Mouse (Mus musculus) intestine, embryonic 14.5 days (tissue): Measurements from ENCODE around the gene Dnajc11. TPM values are rescaled to one million over a fixed set of nuclear protein-coding genes. Genes with fewer than 3 reads are reported as not detected.

Experiments used
- ATAC-seq: fragments of 200-750 bp; cut with Nextera tagmentation; replicated peaks from 2 replicates; pipeline ENCODE4 v1.8.0; 2017; ENCODE audit warnings: low read depth, moderate number of reproducible peaks, moderate TSS enrichment, moderate library complexity; ENCODE audit not compliant: low FRiP score, low TSS enrichment
- DNase-seq: peaks from one replicate; pipeline ENCODE4 v3.0.0-alpha.2; 2018; ENCODE audit warnings: low spot score
- H3K27ac ChIP-seq: fragments of 300-500 bp; sonication (generic); 2 replicates; pipeline ENCODE4 v1.5.1; 2014; ENCODE audit warnings: low read depth, mild to moderate bottlenecking, control low read depth
- H3K27me3 ChIP-seq: fragments of 300-500 bp; sonication (generic); replicated peaks from 2 replicates; pipeline ENCODE4 v1.6.1; 2014; ENCODE audit warnings: low read length, control low read depth; ENCODE audit not compliant: control insufficient read depth, insufficient read depth
- H3K36me3 ChIP-seq: fragments of 300-500 bp; sonication (generic); 2 replicates; pipeline ENCODE4 v1.6.1; 2014; ENCODE audit warnings: low read length, control low read depth; ENCODE audit not compliant: control insufficient read depth, insufficient read depth
- H3K4me1 ChIP-seq: fragments of 300-500 bp; sonication (generic); replicated peaks from 2 replicates; pipeline ENCODE4 v1.6.1; 2014; ENCODE audit warnings: low read length, control low read depth, mixed read lengths; ENCODE audit not compliant: control insufficient read depth, insufficient read depth
- H3K4me2 ChIP-seq: fragments of 300-500 bp; sonication (generic); 2 replicates; pipeline ENCODE4 v1.6.1; 2014; ENCODE audit warnings: low read length
- H3K4me3 ChIP-seq: fragments of 300-500 bp; sonication (generic); 2 replicates; pipeline ENCODE4 v1.5.1; 2014; ENCODE audit warnings: low read depth, low read length, control low read depth, mixed read lengths
- H3K9ac ChIP-seq: fragments of 300-500 bp; sonication (generic); 2 replicates; pipeline ENCODE4 v1.6.1; 2014; ENCODE audit warnings: mild to moderate bottlenecking, low read length
- H3K9me3 ChIP-seq: fragments of 300-500 bp; sonication (generic); 2 replicates; pipeline ENCODE4 v1.6.1; 2016; ENCODE audit warnings: low read length, control low read depth; ENCODE audit not compliant: control insufficient read depth
- WGBS: fragments of 180-500 bp; shearing (Covaris S2); extraction: QIAGEN DNeasy Blood & Tissue Kit; methylation state at CpG from one replicate; pipeline ENCODE4 v1.1.7; 2014; 5-methylcytosine and 5-hydroxymethylcytosine counted together
- polyA plus RNA-seq: library from polyadenylated mRNA; unstranded; fragments of >200 nt; fragmentation: Nextera tagmentation; extraction: Ambion mirVana; gene quantifications from 2 replicates; pipeline ENCODE4 v1.2.1, GENCODE M21; 2014

The Dnajc11 gene
- 72.7 and 76.7 TPM in 2 replicates for polyA plus RNA-seq

DNA sequence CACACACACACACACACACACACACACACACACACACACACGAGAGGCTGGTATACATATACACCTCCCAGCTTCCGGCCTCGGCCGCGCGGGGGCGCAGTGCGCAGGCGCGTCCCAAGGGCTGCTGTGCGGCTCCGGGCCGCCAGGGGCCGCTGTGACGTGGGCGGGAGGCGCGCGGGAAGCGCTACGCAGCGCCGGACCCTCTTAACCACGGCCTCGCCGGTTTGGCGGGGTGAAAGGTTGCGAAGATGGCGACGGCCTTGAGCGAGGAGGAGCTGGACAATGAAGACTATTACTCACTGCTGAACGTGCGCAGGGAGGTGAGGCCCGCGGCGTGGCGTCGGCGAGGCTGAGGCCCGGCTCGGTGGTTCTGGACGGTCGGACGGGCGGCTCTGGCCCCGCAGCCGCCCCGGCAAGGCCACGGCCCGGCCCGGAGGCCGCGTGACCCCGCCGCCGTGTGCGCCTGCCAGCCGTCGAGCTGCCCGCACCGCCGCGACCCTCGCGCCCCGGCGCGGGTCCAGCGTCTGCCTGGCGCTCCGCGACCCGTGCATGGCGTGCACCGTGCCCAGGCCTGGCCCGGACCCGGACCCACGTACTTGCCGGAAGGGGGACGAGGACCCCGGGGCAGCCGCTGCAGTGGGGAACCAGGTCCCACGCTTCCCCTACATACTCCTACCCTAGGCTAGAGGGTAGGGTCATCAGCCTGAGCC lies at the start of gene Dnajc11:
Gene Dnajc11, plus strand, starts transcription at position 187 of the 710 bp plus-strand sequence.
- H3K9ac ChIP-seq, result peak within 1 kb of the TSS; percentile 92
- peak within 1 kb of the TSS; percentile 99 for H3K4me3 ChIP-seq
- no peaks in the 10 kb centered on the region for H3K27me3 ChIP-seq
- peak; percentile 98 for DNase-seq
- under 1% methylated on average over 83 of the region's 83 CpGs for WGBS
- peak within 1 kb of the TSS; percentile 51; the same call in 1 of the 2 replicates for H3K27ac ChIP-seq
- H3K9me3 ChIP-seq, result no peaks in the 10 kb centered on the region
- peak; percentile 93 for ATAC-seq
- peaks cover 12% of the 10 kb centered on the region for H3K4me1 ChIP-seq
- H3K36me3 ChIP-seq, result no peaks in the 10 kb centered on the region
- peak within 1 kb of the TSS; percentile 97 for H3K4me2 ChIP-seq

DNA sequence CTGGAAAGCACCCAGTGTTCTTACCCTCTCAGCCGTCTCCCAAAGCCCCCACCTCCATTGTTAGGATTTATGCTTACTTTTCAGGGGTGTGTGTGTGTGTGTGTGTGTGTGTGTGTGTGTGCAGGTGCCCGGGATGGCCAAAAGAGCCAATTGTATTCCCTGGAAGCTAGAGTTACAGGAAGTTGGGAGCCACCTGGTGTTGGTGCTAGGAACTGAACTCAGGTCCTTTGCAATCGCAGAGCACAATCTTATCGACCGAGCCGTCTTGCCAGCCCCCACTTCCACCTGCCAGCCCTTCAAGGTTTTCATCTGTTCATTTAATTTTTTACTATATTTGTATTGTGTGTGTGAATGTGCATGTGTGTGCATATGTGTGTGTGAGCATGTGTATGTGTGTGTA lies 40.2 kb upstream of the Dnajc11 start:
- Histone ChIP-seq H3K4me3 (no peak overlapping the region), H3K4me1 (no peaks in the 10 kb centered on the region), H3K4me2 (no peak overlapping the region), H3K27me3 (no peaks in the 10 kb centered on the region), H3K36me3 (no peaks in the 10 kb centered on the region), H3K27ac (no peak overlapping the region), H3K9me3 (0 out of 2 replicates have a peak, but pooled peaks cover 6% of the 10 kb centered on the region), H3K9ac (no peak overlapping the region)
- no peak for ATAC-seq
- WGBS, result 74% methylated on average over 6 of the region's 6 CpGs
- DNase-seq, result no peak

GRCm38 (mm10) chr4:151894926-151895325 lies 38.6 kb upstream of the Dnajc11 start:
- no peak overlapping the region for H3K4me3 ChIP-seq
- DNase-seq, result no peak

DNA sequence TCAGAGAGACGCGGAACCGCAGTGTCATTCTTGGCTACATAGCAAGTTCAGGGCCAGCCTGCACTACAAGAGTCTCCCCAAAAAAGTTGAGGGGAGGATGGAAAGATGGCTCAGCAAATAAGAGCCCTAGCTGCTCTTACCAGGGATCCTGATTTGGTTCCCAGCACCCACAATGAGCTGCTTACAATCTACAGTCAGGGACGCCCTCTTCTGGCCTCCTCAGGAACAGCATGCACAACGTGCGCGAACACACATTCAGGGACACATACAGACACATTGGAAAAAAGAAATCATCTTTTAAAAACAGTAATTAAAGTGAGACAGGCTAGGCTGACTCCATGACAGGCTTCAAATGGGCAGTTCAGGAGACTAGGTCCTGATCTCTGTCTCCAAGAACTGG lies 37.9 kb upstream of the Dnajc11 start:
- Histone ChIP-seq H3K36me3 (no peaks in the 10 kb centered on the region), H3K4me3 (no peak overlapping the region)
- 87% methylated on average over 7 of the region's 7 CpGs for WGBS

More at GRCm38 (mm10) chr4:151894926-151895325, 38.6 kb upstream of the Dnajc11 start:
- H3K27me3 ChIP-seq, result no peaks in the 10 kb centered on the region
- no peaks in the 10 kb centered on the region for H3K4me1 ChIP-seq
- no peak overlapping the region for H3K4me2 ChIP-seq
- no peaks in the 10 kb centered on the region for H3K36me3 ChIP-seq
- no peak for ATAC-seq
- H3K9me3 ChIP-seq, result 0 out of 2 replicates have a peak, but pooled peaks cover 6% of the 10 kb centered on the region
- no peak overlapping the region for H3K27ac ChIP-seq
- H3K9ac ChIP-seq, result no peak overlapping the region
- 96% methylated on average over 12 of the region's 12 CpGs for WGBS

DNA sequence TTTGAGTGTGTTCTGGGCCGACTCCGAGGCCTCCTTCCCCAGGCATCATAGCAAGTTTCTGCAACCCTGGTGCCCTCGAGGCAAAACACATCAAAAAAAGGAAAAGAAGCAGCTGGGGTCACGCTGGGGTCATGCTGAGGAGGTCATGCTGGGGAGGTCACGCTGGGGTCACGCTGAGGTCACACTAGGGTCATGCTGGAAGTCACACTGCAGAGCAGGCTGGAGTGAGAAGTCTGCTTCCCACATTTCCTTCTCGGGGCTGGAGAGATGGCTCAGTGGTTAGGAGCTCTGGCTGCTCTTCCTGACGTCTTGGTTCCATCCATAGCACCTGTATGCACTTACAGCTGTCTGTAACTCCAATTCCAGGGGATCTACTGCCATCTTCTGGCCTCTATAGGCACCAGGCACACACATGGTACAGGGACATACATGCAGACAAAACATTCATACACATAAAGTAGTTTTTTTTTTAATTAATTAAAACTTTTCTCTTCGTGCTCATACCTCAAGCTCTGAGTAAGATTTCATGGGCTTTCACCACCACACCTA lies 36.3 kb upstream of the Dnajc11 start:
- ATAC-seq, result no peak
- no peaks in the 10 kb centered on the region for H3K27me3 ChIP-seq
- no peaks in the 10 kb centered on the region for H3K36me3 ChIP-seq
- H3K4me1 ChIP-seq, result no peaks in the 10 kb centered on the region
- 0 out of 2 replicates have a peak, but pooled peaks cover 6% of the 10 kb centered on the region for H3K9me3 ChIP-seq
- H3K4me3 ChIP-seq, result no peak overlapping the region
- WGBS, result 65% methylated on average over 9 of the region's 9 CpGs
- H3K9ac ChIP-seq, result no peak overlapping the region
- DNase-seq, result no peak
- no peak overlapping the region for H3K27ac ChIP-seq
- H3K4me2 ChIP-seq, result no peak overlapping the region

More for the DNA sequence above, 37.9 kb upstream of the Dnajc11 start:
- no peak overlapping the region for H3K4me2 ChIP-seq
- no peaks in the 10 kb centered on the region for H3K27me3 ChIP-seq
- no peaks in the 10 kb centered on the region for H3K4me1 ChIP-seq
- H3K9me3 ChIP-seq, result 0 out of 2 replicates have a peak, but pooled peaks cover 6% of the 10 kb centered on the region
- ATAC-seq (no peak), DNase-seq (no peak)
- H3K27ac ChIP-seq, result no peak overlapping the region
- no peak overlapping the region for H3K9ac ChIP-seq

DNA sequence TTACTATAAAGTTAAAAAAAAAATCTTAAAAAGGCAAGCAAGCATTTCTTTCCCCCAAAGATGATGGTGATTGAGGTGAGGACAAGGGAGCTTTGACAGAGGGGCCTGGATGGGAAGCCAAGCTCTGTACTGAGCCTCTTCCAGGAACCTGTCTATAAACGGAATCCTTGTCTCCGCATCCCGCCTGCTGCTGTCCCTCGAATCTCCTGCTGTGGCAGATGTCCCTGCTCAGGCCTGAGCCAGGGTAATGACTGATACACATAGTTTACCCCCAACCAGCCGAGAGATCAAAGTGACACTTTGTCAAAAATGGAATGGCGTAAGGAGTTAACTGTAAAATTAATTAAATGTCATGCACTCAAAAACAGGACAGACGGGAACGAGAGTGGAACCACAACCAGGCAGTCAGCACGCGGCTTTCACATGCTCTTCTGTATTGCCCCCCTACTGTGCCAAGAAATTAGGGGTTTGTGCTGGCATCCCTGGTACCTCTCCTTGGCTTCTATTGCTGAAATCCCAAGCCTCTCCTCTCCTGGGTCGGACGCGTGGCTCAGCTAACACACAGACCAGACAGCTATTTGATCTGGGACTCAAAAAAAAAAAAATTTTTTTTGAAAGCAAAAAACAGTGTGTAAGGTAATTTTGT lies 34.8 kb upstream of the Dnajc11 start:
- no peaks in the 10 kb centered on the region for H3K27me3 ChIP-seq
- 0 out of 2 replicates have a peak, but pooled peaks cover 6% of the 10 kb centered on the region for H3K9me3 ChIP-seq
- no peak for DNase-seq
- H3K36me3 ChIP-seq, result no peaks in the 10 kb centered on the region
- H3K27ac ChIP-seq, result no peak overlapping the region
- H3K4me1 ChIP-seq, result no peaks in the 10 kb centered on the region
- no peak overlapping the region for H3K4me2 ChIP-seq
- no peak for ATAC-seq
- no peak overlapping the region for H3K9ac ChIP-seq
- H3K4me3 ChIP-seq, result no peak overlapping the region
- WGBS, result 70% methylated on average over 13 of the region's 13 CpGs

- no peak for DNase-seq
Observed at GRCm38 (mm10) chr4:151899707-151900384, 33.6 kb upstream of the Dnajc11 start.

GRCm38 (mm10) chr4:151900735-151901134 lies 32.8 kb upstream of the Dnajc11 start:
- no peak overlapping the region for H3K4me3 ChIP-seq
- no peak for DNase-seq
- no peak overlapping the region for H3K27ac ChIP-seq
- 0 out of 2 replicates have a peak, but pooled peaks cover 2% of the 10 kb centered on the region for H3K9me3 ChIP-seq
- 83% methylated on average over 6 of the region's 6 CpGs for WGBS
- ATAC-seq, result no peak
- no peaks in the 10 kb centered on the region for H3K4me1 ChIP-seq
- H3K36me3 ChIP-seq, result no peaks in the 10 kb centered on the region
- no peak overlapping the region for H3K4me2 ChIP-seq
- H3K27me3 ChIP-seq, result no peaks in the 10 kb centered on the region
- no peak overlapping the region for H3K9ac ChIP-seq

More at GRCm38 (mm10) chr4:151899707-151900384, 33.6 kb upstream of the Dnajc11 start:
- WGBS, result 72% methylated on average over 11 of the region's 11 CpGs
- Histone ChIP-seq H3K27ac (no peak overlapping the region), H3K9ac (no peak overlapping the region), H3K36me3 (no peaks in the 10 kb centered on the region), H3K4me3 (no peak overlapping the region), H3K27me3 (no peaks in the 10 kb centered on the region), H3K4me1 (no peaks in the 10 kb centered on the region), H3K9me3 (0 out of 2 replicates have a peak, but pooled peaks cover 6% of the 10 kb centered on the region), H3K4me2 (no peak overlapping the region)
- no peak for ATAC-seq
